Mouse (Mus musculus): ENCODE measurements around the gene Lrrtm3. TPM values are rescaled to one million over a fixed set of nuclear protein-coding genes. Genes with fewer than 3 reads are reported as not detected.

The Lrrtm3 gene
- 0.43 TPM for polyA plus RNA-seq (2014; fragmentation: Illumina TruSeq; extraction: RNeasy Lipid Tissue Mini Kit (QIAGEN cat#74804); ENCODE audit: low read depth, low replicate concordance)

DNA sequence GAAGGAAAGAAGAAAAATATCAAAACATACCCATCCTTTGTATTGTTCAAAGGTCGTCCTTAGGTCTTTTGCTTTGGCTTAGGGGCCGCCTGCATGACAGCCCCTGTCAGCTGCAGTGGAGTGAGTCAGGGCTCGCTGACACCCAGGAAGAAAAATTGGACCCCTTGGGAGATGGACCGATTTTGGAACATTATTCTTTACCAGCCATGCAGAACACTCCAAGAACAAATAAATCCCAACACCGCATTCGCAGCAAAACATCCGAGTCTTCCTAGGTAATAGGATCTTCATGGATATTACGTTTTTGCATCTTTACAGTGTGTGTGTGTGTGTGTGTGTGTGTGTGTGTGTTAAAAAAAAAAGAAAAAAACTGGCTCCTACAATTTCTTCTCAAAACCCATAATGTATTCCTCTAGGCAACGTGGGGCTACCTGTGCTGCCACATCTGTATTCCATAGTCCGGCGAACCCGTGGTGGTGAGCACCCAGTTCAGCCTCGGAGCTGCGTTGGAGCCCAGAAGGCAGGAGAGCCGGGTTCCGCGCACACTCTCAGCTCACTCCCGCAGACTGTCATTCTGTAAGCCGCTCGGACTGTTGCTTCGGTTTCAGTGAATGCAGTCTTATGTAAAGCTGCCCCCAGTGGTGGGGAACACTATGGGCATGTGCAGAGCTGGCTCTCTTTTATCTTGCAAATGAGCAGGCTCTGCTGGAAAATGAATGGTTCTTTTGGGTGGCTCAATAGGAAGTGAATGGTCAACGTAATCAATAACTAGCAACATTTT lies at the start of gene Lrrtm3:
Gene Lrrtm3 (minus strand): TSS at position 598 of the 781 bp plus-strand sequence.

DNA sequence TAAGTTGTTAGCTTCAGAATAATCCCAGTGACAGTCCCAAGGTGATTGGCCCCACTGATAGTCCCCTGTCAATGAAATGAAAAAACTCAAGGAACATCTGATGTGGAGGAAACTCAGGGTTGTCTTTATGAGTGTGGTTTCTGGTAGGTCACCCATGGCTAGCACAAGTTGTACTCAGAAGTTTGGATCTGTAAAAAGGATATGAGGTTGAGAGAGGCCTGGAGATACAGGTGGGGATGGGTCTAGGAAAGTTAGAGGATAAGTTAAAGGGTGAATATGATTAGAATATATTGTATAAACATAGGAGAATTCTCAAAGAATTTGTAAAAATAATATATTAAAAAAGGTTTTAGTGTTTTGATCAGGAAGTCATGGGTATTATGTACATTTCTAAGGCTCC lies 162.7 kb downstream of the Lrrtm3 start, which contains the start of gene Gm10118:
Gene Gm10118 (minus strand): TSS at position 101 of the 400 bp plus-strand sequence.

Other genes with a start within 250 kb of the Lrrtm3 start
- not detected for gene Gm10118, start 162.8 kb downstream of the Lrrtm3 start, polyA plus RNA-seq (2014; fragmentation: Illumina TruSeq; extraction: RNeasy Lipid Tissue Mini Kit (QIAGEN cat#74804); ENCODE audit: low read depth, low replicate concordance)

Data from adipose tissue, adult 10 weeks (tissue).